Mouse (Mus musculus) kidney, postnatal 4 days (tissue): ENCODE data around the gene Prmt7.
"Not testable (repeated sequence)": the region's sequence is repeated elsewhere in the genome, so short reads cannot be mapped to it uniquely, and the experiment has no call there.

Experiments
- DNase-seq, 2 experiments: peaks; one replicate each; pipeline ENCODE4 v3.0.0; 2021; ENCODE audit warnings: mixed read lengths in 2 of 2

The Prmt7 gene

GRCm38 (mm10) chr8:106210821-106211345 is at the start of gene Prmt7, which contains the start of gene Slc7a6os:
Prmt7 (plus strand) TSS chr8:106210936.
Slc7a6os (minus strand) TSS chr8:106210935.
- DNase-seq = peak; percentile 97 to 98

- no peak for DNase-seq
These were observed 47.5 kb upstream of the Prmt7 start for GRCm38 (mm10) chr8:106163251-106163650.

- DNase-seq = peak; percentile 84 to 86
These were observed 45.3 kb upstream of the Prmt7 start for GRCm38 (mm10) chr8:106165460-106165859.

- peak; percentile 89 to 91 for DNase-seq
These were observed 42.2 kb upstream of the Prmt7 start, which contains the start of gene Slc7a6 for GRCm38 (mm10) chr8:106168356-106169016. Slc7a6 (plus strand) TSS chr8:106168857.

- peak; percentile 53 to 64 for DNase-seq
These were observed 41.5 kb upstream of the Prmt7 start for GRCm38 (mm10) chr8:106169017-106169933.

- DNase-seq = no peak
These were observed 40.7 kb upstream of the Prmt7 start for GRCm38 (mm10) chr8:106169934-106170480.

- no peak for DNase-seq
These were observed 37.2 kb upstream of the Prmt7 start for GRCm38 (mm10) chr8:106173566-106173965.

GRCm38 (mm10) chr8:106176891-106177290 is 33.8 kb upstream of the Prmt7 start:
- no peak for DNase-seq

- DNase-seq = no peak
These were observed 33.1 kb upstream of the Prmt7 start for GRCm38 (mm10) chr8:106177594-106177993.

GRCm38 (mm10) chr8:106178428-106178827 is 32.3 kb upstream of the Prmt7 start:
- no peak for DNase-seq

- peak in 1 of 2 experiments; percentile 28 for DNase-seq
These were observed 25.0 kb upstream of the Prmt7 start for GRCm38 (mm10) chr8:106185628-106186270.

GRCm38 (mm10) chr8:106186394-106186793 is 24.3 kb upstream of the Prmt7 start:
- no peak for DNase-seq

- DNase-seq = no peak
These were observed 21.6 kb upstream of the Prmt7 start for GRCm38 (mm10) chr8:106189162-106189561.

- no peak for DNase-seq
These were observed 19.1 kb upstream of the Prmt7 start for GRCm38 (mm10) chr8:106191639-106192038.

GRCm38 (mm10) chr8:106193162-106193561 is 17.6 kb upstream of the Prmt7 start:
- no peak for DNase-seq

GRCm38 (mm10) chr8:106194062-106194461 is 16.7 kb upstream of the Prmt7 start:
- DNase-seq = no peak

- peak; percentile 58 to 63 for DNase-seq
These were observed 12.0 kb upstream of the Prmt7 start for GRCm38 (mm10) chr8:106198741-106199140.

- not testable (repeated sequence) for DNase-seq
These were observed 11.1 kb upstream of the Prmt7 start for GRCm38 (mm10) chr8:106199596-106199995.

GRCm38 (mm10) chr8:106210035-106210731 is 553 bp upstream of the Prmt7 start:
- DNase-seq = no peak

- no peak for DNase-seq
These were observed 685 bp downstream of the Prmt7 start for GRCm38 (mm10) chr8:106211421-106211820.

- DNase-seq = no peak
These were observed 3.2 kb downstream of the Prmt7 start for GRCm38 (mm10) chr8:106213959-106214358.

- DNase-seq = no peak
These were observed 8.9 kb downstream of the Prmt7 start for GRCm38 (mm10) chr8:106219620-106220019.
